Mouse (Mus musculus) liver, adult (tissue): ENCODE measurements at regions not wholly inside any gene's neighbourhood (a gene's known extent, or its start where the extent isn't known, plus 50 kb on each side); places are given as distances from the start of the nearest gene placed in this dataset.

Experiments used
- GATA4 ChIP-seq: IDR thresholded peaks from 2 replicates; pipeline ENCODE4 v1.6.1; 2014; ENCODE audit warnings: mild to moderate bottlenecking, low read length; ENCODE audit not compliant: insufficient replicate concordance

DNA sequence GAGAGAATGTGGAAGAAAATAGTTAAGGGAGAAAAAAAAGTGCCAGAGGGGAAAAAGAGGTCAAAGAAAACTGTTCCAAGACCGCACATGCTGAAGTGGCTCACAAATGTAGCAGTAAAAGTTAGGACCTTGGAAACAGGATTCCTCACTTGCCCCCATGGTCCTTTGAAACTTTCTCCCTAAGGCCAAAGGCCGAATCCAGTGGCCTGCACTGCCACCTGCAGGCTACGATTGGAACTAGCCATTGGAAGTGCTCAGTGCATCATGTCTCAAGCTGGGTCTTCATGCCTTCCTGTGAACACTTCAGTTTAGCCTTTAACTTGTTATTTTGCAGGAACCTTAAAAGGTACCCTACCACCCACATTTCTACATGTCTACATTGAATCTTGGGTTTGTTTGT, 56.3 kb upstream of the Mctp2 start:
- no peak for TF ChIP-seq GATA4

DNA sequence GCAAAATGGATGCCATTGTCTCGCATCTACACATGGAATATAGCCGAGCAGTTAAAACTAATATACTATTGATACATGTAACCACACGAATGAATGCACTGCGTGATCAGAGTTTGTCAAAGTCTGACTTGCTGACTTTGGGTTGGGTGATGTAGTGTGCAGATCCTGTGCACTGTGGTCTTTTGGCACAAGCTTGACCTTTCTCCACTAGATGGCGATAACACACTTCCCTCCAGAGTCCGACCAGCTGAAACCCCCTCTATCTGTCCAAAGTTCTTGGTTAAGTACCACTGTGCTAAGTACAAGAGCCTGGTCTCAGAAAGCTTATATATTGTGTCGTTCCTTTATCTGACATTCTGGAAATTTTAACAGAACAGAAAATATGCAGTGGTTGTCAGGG, 84.9 kb upstream of the Mctp2 start:
- no peak for TF ChIP-seq GATA4

- TF ChIP-seq GATA4, result no peak
Measured at GRCm38 (mm10) chr7:72400056-72400455, 93.6 kb upstream of the Mctp2 start.

- no peak for TF ChIP-seq GATA4
Measured at GRCm38 (mm10) chr7:72406131-72406530, 99.7 kb upstream of the Mctp2 start.

DNA sequence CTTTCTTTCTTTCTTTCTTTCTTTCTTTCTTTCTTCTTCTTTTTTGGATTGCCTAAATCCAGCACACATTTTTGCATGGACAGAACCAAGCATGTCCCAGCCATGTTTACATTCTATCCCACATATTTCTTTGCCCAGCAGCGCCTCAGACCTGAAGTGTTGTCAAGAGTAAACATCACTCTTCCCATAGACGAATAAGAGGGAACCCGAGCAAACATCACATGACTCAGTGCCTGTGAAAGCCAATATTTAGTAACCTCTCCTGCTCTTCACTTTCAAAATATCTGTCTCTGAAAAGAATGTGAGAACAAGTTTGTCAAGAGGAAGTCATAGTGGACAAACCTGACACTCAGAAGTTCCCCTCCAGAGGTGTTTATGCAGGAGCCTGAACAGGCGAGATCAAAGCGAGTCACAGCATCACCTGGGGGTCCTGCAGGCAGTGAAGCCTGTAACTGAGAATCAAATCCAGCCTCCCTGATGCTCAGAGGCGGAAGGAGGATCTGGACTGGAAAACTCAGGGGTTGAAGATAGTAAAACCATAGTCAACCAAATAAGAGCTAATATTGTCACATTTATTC, 102.1 kb upstream of the Mctp2 start:
- TF ChIP-seq GATA4, result no peak

- TF ChIP-seq GATA4, result no peak
Measured at GRCm38 (mm10) chr7:72438552-72438951, 132.1 kb upstream of the Mctp2 start.

GRCm38 (mm10) chr7:72442001-72442400, 135.6 kb upstream of the Mctp2 start:
- TF ChIP-seq GATA4, result no peak

- TF ChIP-seq GATA4, result no peak
Measured at GRCm38 (mm10) chr7:72444016-72444415, 137.6 kb upstream of the Mctp2 start.

DNA sequence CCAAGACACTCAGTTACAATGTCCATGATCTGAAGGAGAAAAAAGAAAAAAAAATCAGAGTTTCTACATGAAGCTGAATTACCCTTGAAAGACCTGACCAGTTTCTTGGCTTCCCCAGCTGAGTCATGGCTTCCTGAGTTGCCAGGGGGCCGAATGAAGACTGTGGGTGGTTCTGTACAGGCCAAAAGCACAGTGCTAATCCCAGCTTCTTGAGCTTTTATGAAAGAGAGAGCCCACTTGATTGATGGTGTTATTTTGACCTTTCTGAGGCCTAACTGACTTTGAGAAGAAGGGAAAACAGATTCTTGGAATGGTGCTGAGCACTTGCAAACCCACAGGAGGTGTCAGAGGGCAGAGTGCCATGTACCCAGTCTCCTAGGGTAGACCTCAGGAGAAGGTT, 138.4 kb upstream of the Mctp2 start:
- no peak for TF ChIP-seq GATA4

DNA sequence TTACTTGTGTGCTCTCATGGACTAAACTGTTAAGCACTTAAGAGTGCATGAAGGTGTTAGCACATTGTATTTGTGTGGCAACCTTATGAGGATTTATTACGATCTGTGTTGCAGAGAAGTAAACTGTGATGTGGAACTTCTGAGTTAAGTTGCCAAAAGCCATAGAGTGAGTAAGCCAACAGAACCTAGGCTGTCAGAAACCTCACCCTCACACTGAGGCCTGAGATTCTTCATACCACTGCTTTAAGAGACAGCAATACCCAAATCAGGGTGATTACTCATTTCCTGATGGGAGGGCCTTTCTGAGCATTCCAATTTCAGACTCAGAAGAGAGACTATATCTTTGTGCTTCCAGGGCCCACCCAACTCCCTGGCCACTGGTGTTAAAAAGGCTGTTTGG, 140.5 kb upstream of the Mctp2 start:
- no peak for TF ChIP-seq GATA4

DNA sequence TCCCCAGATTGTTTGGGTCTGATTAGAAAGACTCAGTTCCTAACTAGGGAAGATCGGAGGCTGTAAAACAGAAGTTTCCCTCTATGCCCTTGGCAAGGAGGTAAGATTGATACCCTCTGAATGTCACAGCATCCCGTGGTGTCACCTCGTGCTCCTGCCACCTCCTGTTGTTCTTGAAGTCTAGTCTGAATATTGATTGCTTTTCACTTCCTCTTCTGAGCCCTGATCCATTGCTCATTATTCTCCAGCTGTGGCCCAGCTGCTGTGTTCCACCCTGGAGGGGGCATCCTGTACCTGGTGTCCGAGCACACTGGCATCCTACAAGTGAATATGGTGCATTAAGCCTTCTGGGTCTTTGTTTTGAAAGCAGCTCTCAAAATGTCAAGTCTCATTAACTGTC, 156.6 kb upstream of the Mctp2 start:
- TF ChIP-seq GATA4, result no peak

- no peak for TF ChIP-seq GATA4
Measured at GRCm38 (mm10) chr7:72464658-72465057, 158.2 kb upstream of the Mctp2 start.

DNA sequence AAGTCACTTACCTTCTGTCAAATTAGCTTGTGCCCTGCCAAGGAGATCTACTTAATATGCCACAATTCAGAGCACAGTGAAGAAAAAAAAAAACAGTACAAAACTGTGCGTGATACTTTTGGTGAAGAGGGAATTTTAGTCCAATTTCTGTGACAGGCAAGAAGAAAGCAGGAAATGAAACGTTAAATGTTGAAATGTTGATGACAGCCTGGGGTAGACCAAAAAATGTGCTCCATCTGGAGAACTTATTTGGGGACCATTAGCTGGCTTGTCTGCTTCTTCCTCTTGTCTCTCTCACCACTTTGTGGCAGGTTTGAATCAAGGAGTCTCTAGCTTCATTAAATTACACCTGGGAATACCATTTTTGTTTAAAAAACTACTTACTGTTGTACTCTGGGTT, 163.3 kb upstream of the Mctp2 start:
- TF ChIP-seq GATA4, result no peak

DNA sequence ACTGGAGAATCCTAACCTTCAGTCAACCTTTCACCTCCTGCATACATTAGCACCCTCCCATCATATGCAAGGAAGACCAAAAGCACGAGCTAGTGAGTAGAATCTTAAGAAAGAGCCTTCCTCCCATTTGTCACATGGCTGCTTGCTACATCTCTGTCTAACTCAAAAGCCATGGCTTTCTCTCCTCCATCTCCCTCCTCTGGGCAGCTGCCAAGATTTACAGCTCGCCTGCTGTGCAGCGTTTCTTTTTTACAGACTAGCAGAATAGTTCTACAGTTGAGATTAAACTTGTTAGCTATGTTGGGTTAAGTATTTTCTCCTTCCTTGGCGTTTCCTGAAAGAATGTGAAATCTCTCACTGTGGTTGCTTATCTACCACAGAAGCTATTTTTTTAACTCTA, 168.3 kb upstream of the Mctp2 start:
- TF ChIP-seq GATA4, result no peak

GRCm38 (mm10) chr7:72478936-72479335, 172.5 kb upstream of the Mctp2 start:
- TF ChIP-seq GATA4, result no peak

DNA sequence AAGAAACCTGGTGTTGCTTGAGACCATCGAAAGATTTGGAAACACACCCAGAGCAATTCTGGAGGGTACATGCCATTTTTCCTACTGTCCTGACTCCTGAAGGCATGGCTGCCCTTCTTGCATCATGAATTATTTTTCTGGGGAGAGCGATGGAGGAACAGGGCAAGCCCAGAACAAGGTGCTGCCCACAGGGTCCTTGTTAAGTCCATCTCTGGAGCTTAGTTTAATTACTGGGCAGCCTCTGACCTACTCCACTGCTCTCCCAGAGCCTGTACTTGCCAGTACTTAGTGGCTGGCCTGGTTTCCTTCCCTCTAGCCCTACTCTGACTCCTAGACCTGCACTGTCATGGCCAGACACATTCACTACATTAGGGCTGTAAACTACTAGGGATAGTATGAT, 174.9 kb upstream of the Mctp2 start:
- TF ChIP-seq GATA4, result no peak

- no peak for TF ChIP-seq GATA4
Measured at GRCm38 (mm10) chr7:72490161-72490560, 183.8 kb upstream of the Mctp2 start.

- TF ChIP-seq GATA4, result no peak
Measured at GRCm38 (mm10) chr7:72493292-72493691, 186.9 kb upstream of the Mctp2 start.
